Mouse (Mus musculus) natural killer cell, adult 2 months (primary cell): ENCODE results near the gene Acvr2b.

Source experiments
- DNase-seq, 2 experiments: peaks; one replicate each; pipeline ENCODE4 v3.0.0; 2022; ENCODE audit warnings: low spot score in 2 of 2

The Acvr2b gene

DNA sequence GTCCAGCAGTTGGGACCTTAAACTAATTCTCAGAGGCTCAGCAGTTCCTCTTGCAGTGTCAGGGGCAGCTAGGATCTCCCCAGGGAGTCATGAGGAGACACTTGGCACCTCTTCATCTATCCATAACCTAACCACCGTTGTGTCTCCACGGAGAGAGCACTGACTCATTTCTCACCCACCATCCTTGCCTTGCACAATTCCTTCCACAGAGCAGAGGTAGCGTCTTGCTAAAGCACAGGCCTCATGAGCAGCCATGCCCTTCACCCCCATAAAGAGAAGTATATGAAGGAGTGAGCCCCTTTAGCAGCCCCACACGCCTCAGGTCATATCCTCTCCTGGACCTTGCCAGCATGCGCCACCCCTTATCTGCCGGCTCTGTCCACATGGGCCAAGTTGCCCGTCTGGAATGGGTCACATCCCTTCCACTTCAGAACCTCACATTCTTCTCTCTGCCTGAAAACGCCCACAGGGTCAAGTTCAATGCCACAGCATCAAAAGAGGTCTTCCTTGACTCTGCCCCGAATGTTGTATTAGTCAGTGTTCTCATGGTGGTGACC, 71.8 kb downstream of the Acvr2b start:
- DNase-seq = no peak

- no peak for DNase-seq
Measured at GRCm38 (mm10) chr9:119474717-119475611, 73.0 kb downstream of the Acvr2b start.

GRCm38 (mm10) chr9:119477754-119478153, 75.8 kb downstream of the Acvr2b start:
- no peak for DNase-seq

DNA sequence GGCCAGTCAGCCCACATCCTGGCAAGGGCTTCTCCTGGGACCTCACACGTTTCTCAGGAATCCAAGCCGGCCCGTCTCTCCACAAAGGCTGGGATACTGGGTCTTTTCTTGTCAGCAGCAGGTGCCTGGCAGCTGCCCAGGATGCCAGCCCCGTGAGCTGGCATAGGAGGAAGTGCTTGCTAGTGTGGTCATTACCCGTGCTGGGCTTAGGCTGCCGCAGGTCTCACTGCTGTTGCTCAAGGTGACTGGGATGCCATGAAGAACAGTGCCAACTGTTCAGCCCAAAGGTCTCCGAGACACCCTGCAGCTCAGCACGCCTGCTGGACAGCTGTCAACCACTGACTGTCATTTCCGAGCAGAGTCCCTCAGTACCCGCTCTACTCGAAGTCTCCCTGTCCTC, 76.4 kb downstream of the Acvr2b start:
- no peak for DNase-seq

GRCm38 (mm10) chr9:119479297-119479696, 77.4 kb downstream of the Acvr2b start:
- DNase-seq = no peak

DNA sequence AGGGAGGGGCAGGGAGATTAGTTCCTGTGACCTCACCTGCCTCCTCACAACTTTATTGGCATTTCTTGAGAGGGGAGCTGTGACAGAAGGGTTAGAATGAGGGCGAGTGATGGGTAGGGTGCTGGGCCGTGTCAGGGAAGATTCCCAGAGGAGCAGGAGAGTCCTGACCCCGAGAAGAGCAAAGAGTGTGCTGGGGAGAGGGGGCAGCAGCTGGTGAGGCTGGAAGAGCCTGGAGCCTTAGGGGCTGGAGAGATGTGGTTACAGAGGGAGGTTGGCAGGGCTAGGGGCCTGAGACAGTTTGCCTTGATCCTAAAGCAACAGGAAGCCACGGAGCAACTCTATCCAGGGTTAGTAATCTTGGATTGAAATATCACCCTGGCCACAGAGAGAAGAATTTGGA, 79.7 kb downstream of the Acvr2b start:
- DNase-seq = no peak

DNA sequence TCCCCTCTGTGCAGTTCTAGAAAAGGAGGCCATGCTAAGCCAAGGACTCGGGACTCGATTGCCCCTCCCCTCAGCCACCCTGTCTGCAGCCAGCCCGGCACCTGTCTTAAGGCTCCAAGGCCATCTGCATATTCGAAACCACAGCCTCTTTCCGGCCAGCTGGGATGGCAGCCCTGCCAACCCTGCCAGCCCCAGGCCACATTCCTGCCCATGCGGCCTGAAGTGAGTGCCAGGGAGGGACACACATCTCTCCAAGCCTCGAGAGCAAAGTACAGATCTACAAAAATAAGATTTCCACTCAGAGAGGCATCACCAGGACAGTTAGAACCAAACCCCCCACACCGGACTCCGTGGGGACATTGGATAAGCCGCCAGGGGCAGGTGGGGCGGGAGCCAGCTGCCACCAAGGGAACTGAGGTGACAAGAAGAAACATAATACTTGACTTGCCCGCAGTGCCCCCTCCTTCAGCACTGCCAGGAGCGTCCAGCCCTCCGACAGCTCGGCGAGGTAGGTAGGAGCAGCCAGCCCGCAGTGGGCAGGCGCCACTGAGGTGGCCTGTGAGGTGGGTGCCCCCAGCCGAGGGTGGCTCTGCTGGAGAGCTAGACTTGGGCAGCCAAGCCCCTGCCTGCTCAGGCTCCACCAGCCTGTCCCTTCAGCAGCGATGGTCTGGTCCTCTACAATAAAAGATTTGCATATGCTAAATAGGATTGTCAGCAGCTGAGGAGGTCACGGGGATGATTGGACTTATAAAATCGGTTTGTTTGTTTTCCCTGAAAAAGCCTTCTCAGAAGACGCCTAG, 81.8 kb downstream of the Acvr2b start:
- no peak for DNase-seq

DNA sequence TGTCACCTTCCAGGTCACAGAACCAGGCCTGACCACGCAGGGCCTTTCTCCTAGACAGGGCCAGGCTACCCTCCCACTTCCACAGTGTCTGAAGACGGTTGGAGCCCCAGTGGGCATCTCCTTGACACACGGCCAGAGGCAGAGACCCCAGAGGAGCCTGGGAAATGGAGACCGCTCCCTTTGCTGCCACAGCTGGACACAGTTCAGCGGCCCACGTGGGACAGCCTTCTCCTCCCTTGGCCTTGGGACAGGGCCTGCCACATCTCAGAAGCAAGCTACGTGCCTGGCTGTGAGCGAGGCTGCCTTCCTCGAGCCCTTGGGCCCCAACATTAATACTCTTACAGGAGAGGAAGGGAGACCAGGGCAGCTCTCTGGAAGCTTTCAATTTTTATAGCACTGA, 82.5 kb downstream of the Acvr2b start:
- DNase-seq = no peak
